Mouse (Mus musculus) erythroblast, embryonic 14.5 days (primary cell): Measurements from ENCODE around the gene Lrpprc.
"Not testable (repeated sequence)": the region's sequence is repeated elsewhere in the genome, so short reads cannot be mapped to it uniquely, and the experiment has no call there.

ENCODE experiments used
- GATA1 ChIP-seq: IDR thresholded peaks from 2 replicates; pipeline ENCODE4 v1.6.1; 2012; ENCODE audit warnings: low read length, inconsistent platforms, mixed read lengths
- TAL1 ChIP-seq: IDR thresholded peaks from 3 replicates; pipeline ENCODE4 v1.6.1; 2012; ENCODE audit warnings: low read length, inconsistent platforms, mixed read lengths

- not testable (repeated sequence) for TF ChIP-seq GATA1, TAL1
Observed at GRCm38 (mm10) chr17:84814192-84814591, 23.6 kb upstream of the Lrpprc start.
